Mouse (Mus musculus): ENCODE data around the gene Lrrc28. TPM values are rescaled to one million over a fixed set of nuclear protein-coding genes. Genes with fewer than 3 reads are reported as not detected.
A peak's percentile ranks its signal among the peaks of the same experiment; 100 is the strongest.

Gene Lrrc28
- polyA plus RNA-seq, 2 experiments, result 5.0 to 11.3 TPM

DNA sequence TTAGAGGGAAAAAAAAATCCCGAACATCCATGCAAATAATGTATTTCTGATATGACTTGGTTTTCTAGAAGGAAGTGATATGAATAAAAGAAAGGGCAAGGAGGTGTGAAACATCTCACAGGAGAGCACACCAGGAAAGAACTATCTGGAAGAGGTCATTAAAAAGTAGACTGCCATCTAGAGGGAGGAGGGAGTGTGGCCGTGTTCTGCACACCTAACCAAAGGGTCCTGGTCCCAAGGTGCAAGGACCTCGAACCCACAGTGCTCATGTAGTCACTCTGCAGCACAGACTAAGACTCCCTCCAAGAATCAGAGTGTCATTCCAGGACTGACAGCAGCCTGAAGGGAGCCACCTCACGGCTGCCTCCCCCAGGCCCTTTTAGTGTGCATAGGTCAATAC lies 124.1 kb downstream of the Lrrc28 start:
- WGBS (ENCODE audit: insufficient replicate concordance), result 53% methylated on average over 4 of the region's 4 CpGs
- no peaks in the 10 kb centered on the region for H3K36me3 ChIP-seq (replicated peaks; ENCODE audit: control insufficient read depth, insufficient read depth, low read depth)
- H3K9ac ChIP-seq (replicated peaks), result no peak overlapping the region
- no peak overlapping the region for H3K4me2 ChIP-seq (ENCODE audit: low read depth)
- DNase-seq (ENCODE audit: low read depth in 3 of 3, low spot score in 3 of 3) (no peak), ATAC-seq (ENCODE audit: insufficient read depth) (no peak)
- no peaks in the 10 kb centered on the region for H3K4me1 ChIP-seq (replicated peaks; ENCODE audit: control insufficient read depth in 2 of 2, insufficient read depth in 2 of 2, low read length in 1 of 2)
- no peak for TF ChIP-seq EP300 (IDR thresholded peaks at IDR 0.05; ENCODE audit: low read depth)
- TF ChIP-seq CTCF (IDR thresholded peaks at IDR 0.05; ENCODE audit: low read depth), result peak; percentile 33
- no peaks in the 10 kb centered on the region for H3K27me3 ChIP-seq (ENCODE audit: control insufficient read depth, insufficient read depth, low read length)
- H3K9me3 ChIP-seq (ENCODE audit: control insufficient read depth, low read length), result no peaks in the 10 kb centered on the region
- no peak overlapping the region for H3K4me3 ChIP-seq (ENCODE audit: insufficient read depth in 1 of 2, low read depth in 2 of 2, low read length in 2 of 2)
- no peak overlapping the region for H3K27ac ChIP-seq

DNA sequence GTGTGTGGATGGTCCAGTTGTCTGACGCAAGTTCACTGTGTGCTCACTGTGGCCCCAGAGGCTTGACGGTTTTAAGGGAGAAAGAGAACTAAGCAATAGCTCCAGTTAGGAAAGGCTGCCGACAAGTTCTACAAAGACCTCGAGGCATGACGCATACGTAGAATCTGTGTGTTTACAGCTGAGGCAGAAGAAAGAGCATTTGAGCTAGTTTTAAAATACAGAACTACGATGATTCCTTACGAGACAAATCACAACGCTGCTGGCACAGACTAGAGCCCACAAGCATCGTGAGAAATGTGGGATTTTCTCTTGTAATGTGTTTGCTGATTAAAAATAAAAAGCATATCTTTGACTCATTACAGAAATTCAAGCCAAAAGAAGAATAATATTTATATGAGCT lies 125.1 kb downstream of the Lrrc28 start:
- Histone ChIP-seq H3K9ac (replicated peaks) (no peak overlapping the region), H3K4me3 (ENCODE audit: insufficient read depth in 1 of 2, low read depth in 2 of 2, low read length in 2 of 2) (no peak overlapping the region), H3K36me3 (replicated peaks; ENCODE audit: control insufficient read depth, insufficient read depth, low read depth) (no peaks in the 10 kb centered on the region), H3K9me3 (ENCODE audit: control insufficient read depth, low read length) (no peaks in the 10 kb centered on the region), H3K27ac (no peak overlapping the region), H3K4me1 (replicated peaks; ENCODE audit: control insufficient read depth in 2 of 2, insufficient read depth in 2 of 2, low read length in 1 of 2) (no peaks in the 10 kb centered on the region), H3K27me3 (ENCODE audit: control insufficient read depth, insufficient read depth, low read length) (no peaks in the 10 kb centered on the region), H3K4me2 (ENCODE audit: low read depth) (no peak overlapping the region)
- DNase-seq (ENCODE audit: low read depth in 3 of 3, low spot score in 3 of 3) (no peak), ATAC-seq (ENCODE audit: insufficient read depth) (no peak)
- 83% methylated on average over 10 of the region's 10 CpGs for WGBS (ENCODE audit: insufficient replicate concordance)
- TF ChIP-seq EP300 (IDR thresholded peaks at IDR 0.05; ENCODE audit: low read depth), result no peak
- TF ChIP-seq CTCF (IDR thresholded peaks at IDR 0.05; ENCODE audit: low read depth), result no peak

DNA sequence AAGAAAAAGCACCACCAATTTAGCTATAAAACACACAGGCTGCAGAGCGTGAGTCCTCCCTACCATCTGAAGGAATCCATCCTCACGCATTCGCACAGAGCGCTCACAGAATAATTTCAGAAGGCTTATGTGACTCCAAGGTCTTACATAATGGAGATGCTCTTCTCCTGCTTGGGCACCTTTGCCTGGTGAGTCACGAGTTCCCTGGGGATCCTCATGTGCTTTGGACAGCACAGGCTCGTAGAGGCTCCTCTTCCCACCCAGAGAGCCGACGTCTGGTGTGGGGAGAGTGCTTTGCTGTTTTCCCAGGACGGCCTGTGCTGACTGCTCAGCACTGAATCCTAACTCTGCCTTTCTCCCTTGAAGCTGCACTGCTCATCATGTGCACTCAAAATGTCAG lies 129.4 kb downstream of the Lrrc28 start:
- TF ChIP-seq CTCF (IDR thresholded peaks at IDR 0.05; ENCODE audit: low read depth) (no peak), EP300 (IDR thresholded peaks at IDR 0.05; ENCODE audit: low read depth) (no peak)
- no peak for ATAC-seq (ENCODE audit: insufficient read depth)

DNA sequence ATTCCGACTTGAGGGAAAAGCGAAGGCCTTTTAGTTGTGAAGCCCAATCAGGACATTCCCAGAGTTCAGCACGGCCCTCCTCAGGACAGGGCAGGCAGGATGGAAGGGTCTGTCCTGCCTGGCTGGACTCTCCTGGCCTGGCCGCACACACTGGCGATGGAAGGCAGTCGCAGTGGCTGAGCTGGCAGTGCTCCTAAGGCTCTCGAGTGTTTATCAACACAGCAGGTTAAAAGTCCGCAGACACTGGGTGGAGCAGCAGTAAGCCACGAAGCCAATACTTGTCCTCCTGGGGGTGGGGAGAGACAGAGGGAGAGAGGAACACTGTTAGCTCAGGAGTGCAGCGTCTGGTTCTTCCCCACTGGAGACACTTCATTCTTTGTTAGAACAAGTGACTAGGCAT lies 130.2 kb downstream of the Lrrc28 start:
- 49% methylated on average over 10 of the region's 10 CpGs for WGBS (ENCODE audit: insufficient replicate concordance)
- Histone ChIP-seq H3K36me3 (replicated peaks; ENCODE audit: control insufficient read depth, insufficient read depth, low read depth) (no peaks in the 10 kb centered on the region), H3K9me3 (ENCODE audit: control insufficient read depth, low read length) (no peaks in the 10 kb centered on the region), H3K9ac (replicated peaks) (no peak overlapping the region), H3K27me3 (ENCODE audit: control insufficient read depth, insufficient read depth, low read length) (no peaks in the 10 kb centered on the region), H3K27ac (no peak overlapping the region), H3K4me2 (ENCODE audit: low read depth) (no peak overlapping the region), H3K4me1 (replicated peaks; ENCODE audit: control insufficient read depth in 2 of 2, insufficient read depth in 2 of 2, low read length in 1 of 2) (no peaks in the 10 kb centered on the region), H3K4me3 (ENCODE audit: insufficient read depth in 1 of 2, low read depth in 2 of 2, low read length in 2 of 2) (no peak overlapping the region)
- DNase-seq (ENCODE audit: low read depth in 3 of 3, low spot score in 3 of 3), result no peak
- ATAC-seq (ENCODE audit: insufficient read depth), result no peak
- TF ChIP-seq CTCF (IDR thresholded peaks at IDR 0.05; ENCODE audit: low read depth), result no peak
- TF ChIP-seq EP300 (IDR thresholded peaks at IDR 0.05; ENCODE audit: low read depth), result no peak

More for the DNA sequence above, 129.4 kb downstream of the Lrrc28 start:
- no peak overlapping the region for H3K4me3 ChIP-seq (ENCODE audit: insufficient read depth in 1 of 2, low read depth in 2 of 2, low read length in 2 of 2)
- no peak overlapping the region for H3K9ac ChIP-seq (replicated peaks)
- WGBS (ENCODE audit: insufficient replicate concordance), result 78% methylated on average over 9 of the region's 9 CpGs
- H3K9me3 ChIP-seq (ENCODE audit: control insufficient read depth, low read length), result no peaks in the 10 kb centered on the region
- no peaks in the 10 kb centered on the region for H3K4me1 ChIP-seq (replicated peaks; ENCODE audit: control insufficient read depth in 2 of 2, insufficient read depth in 2 of 2, low read length in 1 of 2)
- H3K4me2 ChIP-seq (ENCODE audit: low read depth), result no peak overlapping the region
- no peaks in the 10 kb centered on the region for H3K36me3 ChIP-seq (replicated peaks; ENCODE audit: control insufficient read depth, insufficient read depth, low read depth)
- H3K27ac ChIP-seq, result no peak overlapping the region
- DNase-seq (ENCODE audit: low read depth in 3 of 3, low spot score in 3 of 3), result no peak
- no peaks in the 10 kb centered on the region for H3K27me3 ChIP-seq (ENCODE audit: control insufficient read depth, insufficient read depth, low read length)

DNA sequence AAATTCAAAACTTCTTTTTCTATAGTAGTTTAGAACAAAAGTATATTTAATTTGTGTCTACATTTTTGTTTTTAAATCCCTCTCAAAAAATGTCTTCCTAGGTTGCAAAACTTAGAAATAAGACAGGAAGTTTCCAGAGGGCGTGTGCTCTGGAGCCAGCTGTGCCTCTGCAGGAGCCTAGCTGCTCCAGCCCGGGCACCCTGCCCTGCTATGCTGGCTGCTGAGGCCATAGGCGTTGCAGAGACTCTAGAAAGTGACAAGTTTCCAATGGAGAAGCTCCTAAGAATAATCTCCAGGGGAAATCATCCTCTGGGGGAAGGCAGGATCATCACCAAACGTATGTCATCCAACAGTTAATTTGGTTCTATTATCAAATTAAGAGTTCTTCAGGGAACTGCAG lies 130.7 kb downstream of the Lrrc28 start:
- no peak overlapping the region for H3K4me3 ChIP-seq (ENCODE audit: insufficient read depth in 1 of 2, low read depth in 2 of 2, low read length in 2 of 2)
- TF ChIP-seq EP300 (IDR thresholded peaks at IDR 0.05; ENCODE audit: low read depth) (no peak), CTCF (IDR thresholded peaks at IDR 0.05; ENCODE audit: low read depth) (no peak)
- H3K4me2 ChIP-seq (ENCODE audit: low read depth), result no peak overlapping the region
- H3K4me1 ChIP-seq (replicated peaks; ENCODE audit: control insufficient read depth in 2 of 2, insufficient read depth in 2 of 2, low read length in 1 of 2), result no peaks in the 10 kb centered on the region
- no peaks in the 10 kb centered on the region for H3K9me3 ChIP-seq (ENCODE audit: control insufficient read depth, low read length)
- H3K27me3 ChIP-seq (ENCODE audit: control insufficient read depth, insufficient read depth, low read length), result no peaks in the 10 kb centered on the region
- H3K36me3 ChIP-seq (replicated peaks; ENCODE audit: control insufficient read depth, insufficient read depth, low read depth), result no peaks in the 10 kb centered on the region
- ATAC-seq (ENCODE audit: insufficient read depth) (no peak), DNase-seq (ENCODE audit: low read depth in 3 of 3, low spot score in 3 of 3) (no peak)
- no peak overlapping the region for H3K27ac ChIP-seq
- WGBS (ENCODE audit: insufficient replicate concordance), result 51% methylated on average over 4 of the region's 4 CpGs
- H3K9ac ChIP-seq (replicated peaks), result no peak overlapping the region

Data from liver, embryonic 14.5 days (tissue).